Mouse (Mus musculus): ENCODE measurements around the gene Tmie. TPM values are rescaled to one million over a fixed set of nuclear protein-coding genes. Genes with fewer than 3 reads are reported as not detected.

Gene Tmie
- total RNA-seq, 1 experiment = 0.67 TPM

DNA sequence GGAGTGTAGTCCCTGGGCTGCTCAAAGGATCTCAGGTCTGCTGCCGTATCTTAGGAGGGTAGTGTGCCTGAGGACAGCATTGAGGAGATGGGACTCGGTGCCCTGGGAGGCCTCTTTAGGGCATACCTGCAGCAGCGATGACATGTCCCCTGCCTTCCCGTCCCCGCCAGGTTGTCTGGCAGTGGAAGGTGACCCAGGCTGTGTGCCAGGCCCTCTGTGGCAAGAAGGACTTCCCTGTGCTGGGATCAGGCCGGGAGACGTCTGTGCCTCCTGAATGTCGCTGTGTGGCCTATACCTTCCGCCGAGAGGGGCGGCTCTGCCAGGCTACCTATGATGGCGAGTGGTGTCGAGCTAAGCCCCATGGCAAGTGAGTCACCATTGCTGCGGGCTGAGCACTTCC is 9.0 kb upstream of the Tmie start:
- in situ Hi-C loops (cut with MboI; ENCODE audit: low sequenced_read_pairs in 2 of 2, unreplicated experiment in 2 of 2) = no loop called here
- Histone ChIP-seq H3K9me3 (ENCODE audit: control insufficient read depth, insufficient read depth, low read depth, low read length) (no peaks in the 10 kb centered on the region), H3K27ac (ENCODE audit: insufficient read depth, low read depth, low read length, poor library complexity, severe bottlenecking) (no peak overlapping the region), H3K4me1 (ENCODE audit: control insufficient read depth in 2 of 2, insufficient read depth in 2 of 2, low read length in 2 of 2, poor library complexity in 1 of 2) (peaks cover 2 to 26% of the 10 kb centered on the region in 2 experiments; a peak in 2 of 4 replicates), H3K36me3 (ENCODE audit: control insufficient read depth, insufficient read depth, low read length, poor library complexity, severe bottlenecking) (peaks cover 19% of the 10 kb centered on the region; the same call in 1 of the 2 replicates), H3K9ac (ENCODE audit: insufficient read depth, low read depth, low read length, poor library complexity, severe bottlenecking) (no peak overlapping the region), H3K4me3 (ENCODE audit: insufficient read depth in 1 of 2, low read depth in 1 of 2, low read length in 2 of 2, poor library complexity in 1 of 2, severe bottlenecking in 1 of 2) (peak overlapping the region in 1 of 2 experiments; percentile 5; a peak in 1 of 4 replicates)
- no peak for DNase-seq (ENCODE audit: low read depth, low spot score)
- TF ChIP-seq MAFK (IDR thresholded peaks at IDR 0.05; ENCODE audit: insufficient read depth, low read depth, low read length) = no peak
- TF ChIP-seq ZNF384 (IDR thresholded peaks at IDR 0.05; ENCODE audit: low read depth, low read length) = no peak
- no peak for TF ChIP-seq HCFC1 (IDR thresholded peaks at IDR 0.05; ENCODE audit: borderline replicate concordance, insufficient read depth, low read length)
- no peak for TF ChIP-seq CHD2 (IDR thresholded peaks at IDR 0.05; ENCODE audit: low read depth, low read length)
- TF ChIP-seq ZC3H11A (IDR thresholded peaks at IDR 0.05; ENCODE audit: borderline replicate concordance, low read depth, low read length) = no peak

DNA sequence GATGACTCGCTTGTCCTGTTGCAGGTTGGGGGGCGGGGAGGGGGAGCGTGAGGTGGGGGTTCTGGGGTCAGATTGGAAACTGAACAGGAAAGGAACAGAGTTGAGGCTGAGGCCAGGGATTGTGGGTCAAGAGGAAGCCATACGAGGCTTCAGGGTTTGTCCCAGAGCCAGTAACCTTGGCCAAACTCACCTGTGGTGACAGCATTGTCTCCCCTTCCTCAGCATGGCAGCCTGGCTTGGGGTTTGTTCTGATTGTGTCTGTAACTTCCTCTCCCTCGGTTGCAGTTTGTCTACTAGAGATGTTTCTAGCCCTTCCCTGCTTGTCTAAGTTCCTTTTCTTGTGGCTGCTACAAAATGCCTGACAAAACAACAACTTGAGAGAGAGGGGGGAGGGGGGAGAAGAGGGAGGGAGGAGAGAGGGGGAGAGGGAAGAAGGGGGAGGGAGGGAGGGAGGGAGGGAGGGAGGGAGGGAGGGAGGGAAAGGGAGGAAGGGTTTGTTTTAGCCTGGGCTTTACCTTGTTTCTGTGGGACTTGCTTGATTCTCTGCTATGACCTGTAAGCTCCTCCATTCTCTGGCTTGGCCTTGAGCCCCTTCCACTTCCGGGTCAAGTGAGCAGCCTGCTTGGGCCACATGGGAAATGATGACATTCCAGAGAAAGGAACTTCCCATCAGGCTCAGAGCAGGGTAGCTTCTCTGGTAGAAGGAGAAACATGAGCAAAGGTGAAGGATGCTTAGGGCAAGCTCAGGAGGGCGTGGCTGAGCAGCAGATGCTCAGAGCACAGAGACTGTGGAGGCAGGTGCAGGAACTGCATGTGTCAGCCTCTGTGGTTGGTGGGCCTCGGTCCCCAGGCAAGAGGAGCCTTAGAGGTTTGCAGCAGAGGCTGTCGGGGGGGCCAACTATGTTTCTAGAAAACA is 7.7 kb upstream of the Tmie start:
- Histone ChIP-seq H3K9ac (ENCODE audit: insufficient read depth, low read depth, low read length, poor library complexity, severe bottlenecking) (no peak overlapping the region), H3K4me1 (ENCODE audit: control insufficient read depth in 2 of 2, insufficient read depth in 2 of 2, low read length in 2 of 2, poor library complexity in 1 of 2) (peaks cover 2 to 26% of the 10 kb centered on the region in 2 experiments; a peak in 2 of 4 replicates), H3K27ac (ENCODE audit: insufficient read depth, low read depth, low read length, poor library complexity, severe bottlenecking) (peak overlapping the region; percentile 41; the same call in 1 of the 2 replicates), H3K9me3 (ENCODE audit: control insufficient read depth, insufficient read depth, low read depth, low read length) (no peaks in the 10 kb centered on the region), H3K4me3 (ENCODE audit: insufficient read depth in 1 of 2, low read depth in 1 of 2, low read length in 2 of 2, poor library complexity in 1 of 2, severe bottlenecking in 1 of 2) (peak overlapping the region in 1 of 2 experiments; percentile 1; a peak in 1 of 4 replicates), H3K36me3 (ENCODE audit: control insufficient read depth, insufficient read depth, low read length, poor library complexity, severe bottlenecking) (peaks cover 19% of the 10 kb centered on the region; the same call in 1 of the 2 replicates)
- in situ Hi-C loops (cut with MboI; ENCODE audit: low sequenced_read_pairs in 2 of 2, unreplicated experiment in 2 of 2) = no loop called here
- no peak for DNase-seq (ENCODE audit: low read depth, low spot score)
- no peak for TF ChIP-seq HCFC1 (IDR thresholded peaks at IDR 0.05; ENCODE audit: borderline replicate concordance, insufficient read depth, low read length)
- no peak for TF ChIP-seq ZC3H11A (IDR thresholded peaks at IDR 0.05; ENCODE audit: borderline replicate concordance, low read depth, low read length)
- TF ChIP-seq ZNF384 (IDR thresholded peaks at IDR 0.05; ENCODE audit: low read depth, low read length) = no peak
- TF ChIP-seq CHD2 (IDR thresholded peaks at IDR 0.05; ENCODE audit: low read depth, low read length) = no peak
- no peak for TF ChIP-seq MAFK (IDR thresholded peaks at IDR 0.05; ENCODE audit: insufficient read depth, low read depth, low read length)

DNA sequence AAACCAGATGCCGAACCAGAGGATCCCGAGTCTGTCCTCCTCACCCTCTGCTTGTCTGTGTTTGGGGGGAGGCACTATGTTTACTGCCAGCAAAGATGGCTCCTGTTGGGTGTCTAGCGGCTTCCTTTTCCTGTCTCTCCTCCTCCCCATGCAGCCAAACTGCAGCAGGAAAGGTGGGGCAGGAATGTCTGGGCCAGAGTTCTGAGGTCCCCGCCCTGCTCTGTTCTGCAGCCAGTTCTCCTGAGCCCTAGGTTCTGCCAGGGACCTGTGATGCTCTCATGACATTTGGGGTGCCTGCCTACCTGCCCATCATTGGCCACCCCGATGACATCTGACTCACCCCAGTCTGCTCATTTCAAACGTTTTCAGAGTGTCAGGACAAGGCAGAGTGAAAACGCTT is 2.0 kb upstream of the Tmie start:
- Histone ChIP-seq H3K9me3 (ENCODE audit: control insufficient read depth, insufficient read depth, low read depth, low read length) (no peaks in the 10 kb centered on the region), H3K4me1 (ENCODE audit: control insufficient read depth in 2 of 2, insufficient read depth in 2 of 2, low read length in 2 of 2, poor library complexity in 1 of 2) (peaks cover 0 to 18% of the 10 kb centered on the region in 2 experiments; a peak in 3 of 4 replicates), H3K9ac (ENCODE audit: insufficient read depth, low read depth, low read length, poor library complexity, severe bottlenecking) (no peak overlapping the region), H3K27ac (ENCODE audit: insufficient read depth, low read depth, low read length, poor library complexity, severe bottlenecking) (no peak overlapping the region), H3K4me3 (ENCODE audit: insufficient read depth in 1 of 2, low read depth in 1 of 2, low read length in 2 of 2, poor library complexity in 1 of 2, severe bottlenecking in 1 of 2) (no peak overlapping the region), H3K36me3 (ENCODE audit: control insufficient read depth, insufficient read depth, low read length, poor library complexity, severe bottlenecking) (peaks cover 7% of the 10 kb centered on the region; the same call in 1 of the 2 replicates)
- TF ChIP-seq ZC3H11A (IDR thresholded peaks at IDR 0.05; ENCODE audit: borderline replicate concordance, low read depth, low read length) (no peak), CHD2 (IDR thresholded peaks at IDR 0.05; ENCODE audit: low read depth, low read length) (no peak), ZNF384 (IDR thresholded peaks at IDR 0.05; ENCODE audit: low read depth, low read length) (no peak), HCFC1 (IDR thresholded peaks at IDR 0.05; ENCODE audit: borderline replicate concordance, insufficient read depth, low read length) (no peak), MAFK (IDR thresholded peaks at IDR 0.05; ENCODE audit: insufficient read depth, low read depth, low read length) (no peak)
- DNase-seq (ENCODE audit: low read depth, low spot score) = no peak
- in situ Hi-C loops (cut with MboI; ENCODE audit: low sequenced_read_pairs in 2 of 2, unreplicated experiment in 2 of 2) = no loop called here

DNA sequence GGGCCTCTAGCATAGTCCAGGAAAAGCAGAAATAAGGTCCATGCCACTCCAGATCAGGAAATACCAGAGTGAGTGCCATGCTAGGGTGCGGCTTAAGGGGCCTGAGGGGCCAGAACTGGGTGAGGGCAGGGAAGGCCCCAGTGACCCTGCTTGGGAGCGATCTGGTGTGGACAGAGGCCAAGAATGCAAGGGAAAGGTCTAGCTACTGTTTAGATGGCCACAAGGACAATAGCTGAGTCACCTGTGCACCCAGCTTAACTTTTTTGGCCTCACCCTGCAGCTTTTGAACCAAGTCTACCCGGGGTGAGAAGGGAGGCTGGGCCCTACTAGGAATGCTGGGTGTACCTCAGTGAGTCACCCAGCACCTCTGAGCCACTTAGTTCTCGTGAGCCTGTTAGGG is 859 bp upstream of the Tmie start:
- H3K36me3 ChIP-seq (ENCODE audit: control insufficient read depth, insufficient read depth, low read length, poor library complexity, severe bottlenecking) = peaks cover 4% of the 10 kb centered on the region; the same call in 1 of the 2 replicates
- in situ Hi-C loops (cut with MboI; ENCODE audit: low sequenced_read_pairs in 2 of 2, unreplicated experiment in 2 of 2) = no loop called here
- H3K9ac ChIP-seq (ENCODE audit: insufficient read depth, low read depth, low read length, poor library complexity, severe bottlenecking) = peak overlapping the region; percentile 42; the same call in 1 of the 2 replicates
- H3K4me3 ChIP-seq (ENCODE audit: insufficient read depth in 1 of 2, low read depth in 1 of 2, low read length in 2 of 2, poor library complexity in 1 of 2, severe bottlenecking in 1 of 2) = peak overlapping the region; percentile 63 to 76
- H3K27ac ChIP-seq (ENCODE audit: insufficient read depth, low read depth, low read length, poor library complexity, severe bottlenecking) = no peak overlapping the region
- no peaks in the 10 kb centered on the region for H3K9me3 ChIP-seq (ENCODE audit: control insufficient read depth, insufficient read depth, low read depth, low read length)
- DNase-seq (ENCODE audit: low read depth, low spot score) = no peak
- peaks cover 0 to 18% of the 10 kb centered on the region in 2 experiments; a peak in 3 of 4 replicates for H3K4me1 ChIP-seq (ENCODE audit: control insufficient read depth in 2 of 2, insufficient read depth in 2 of 2, low read length in 2 of 2, poor library complexity in 1 of 2)
- TF ChIP-seq HCFC1 (IDR thresholded peaks at IDR 0.05; ENCODE audit: borderline replicate concordance, insufficient read depth, low read length) (no peak), ZC3H11A (IDR thresholded peaks at IDR 0.05; ENCODE audit: borderline replicate concordance, low read depth, low read length) (no peak), ZNF384 (IDR thresholded peaks at IDR 0.05; ENCODE audit: low read depth, low read length) (no peak), MAFK (IDR thresholded peaks at IDR 0.05; ENCODE audit: insufficient read depth, low read depth, low read length) (no peak), CHD2 (IDR thresholded peaks at IDR 0.05; ENCODE audit: low read depth, low read length) (no peak)
